Mouse (Mus musculus) liver, embryonic 16.5 days (tissue): ENCODE data around the gene Mlh3. TPM values are rescaled to one million over a fixed set of nuclear protein-coding genes. Genes with fewer than 3 reads are reported as not detected.

Experiments
- ATAC-seq: fragments of 200-750 bp; cut with Nextera tagmentation; 2 replicates; pipeline ENCODE4 v1.8.0; 2017; ENCODE audit warnings: low read depth, mild to moderate bottlenecking, moderate number of reproducible peaks, moderate library complexity
- H3K27ac ChIP-seq: fragments of 300-500 bp; sonication (generic); 2 replicates; pipeline ENCODE4 v1.5.1; 2014; ENCODE audit warnings: mild to moderate bottlenecking, low read length
- H3K27me3 ChIP-seq: fragments of 300-500 bp; sonication (generic); 2 replicates; pipeline ENCODE4 v1.6.1; 2014; ENCODE audit warnings: low read depth, low read length, mixed read lengths; ENCODE audit not compliant: control insufficient read depth, insufficient read depth
- H3K36me3 ChIP-seq: fragments of 300-500 bp; sonication (generic); 2 replicates; pipeline ENCODE4 v1.6.1; 2014; ENCODE audit warnings: mild to moderate bottlenecking; ENCODE audit not compliant: control insufficient read depth, insufficient read depth
- H3K4me1 ChIP-seq: fragments of 300-500 bp; sonication (generic); 2 replicates; pipeline ENCODE4 v1.6.1; 2014; ENCODE audit warnings: low read depth, low read length, mixed read lengths; ENCODE audit not compliant: control insufficient read depth
- H3K4me2 ChIP-seq: fragments of 300-500 bp; sonication (generic); 2 replicates; pipeline ENCODE4 v1.6.1; 2014; ENCODE audit warnings: low read depth, low read length, mixed read lengths
- H3K4me3 ChIP-seq: fragments of 300-500 bp; sonication (generic); 2 replicates; pipeline ENCODE4 v1.5.1; 2014; ENCODE audit warnings: low read depth, mild to moderate bottlenecking, low read length
- H3K9ac ChIP-seq: fragments of 300-500 bp; sonication (generic); 2 replicates; pipeline ENCODE4 v1.6.1; 2014; ENCODE audit warnings: low read depth, low read length
- H3K9me3 ChIP-seq: fragments of 300-500 bp; sonication (generic); replicated peaks from 2 replicates; pipeline ENCODE4 v1.6.1; 2016; ENCODE audit warnings: low read length; ENCODE audit not compliant: control insufficient read depth
- WGBS: fragments of 180-500 bp; shearing (Covaris S2); extraction: QIAGEN DNeasy Blood & Tissue Kit; methylation state at CpG from one replicate; pipeline ENCODE4 v1.1.7; 2014; ENCODE audit not compliant: insufficient replicate concordance; 5-methylcytosine and 5-hydroxymethylcytosine counted together
- microRNA-seq: library from miRNA; unstranded; fragments of <30 nt; microRNA quantifications from one replicate; pipeline ENCODE4, GENCODE M21; 2016
- polyA plus RNA-seq: library from polyadenylated mRNA; unstranded; fragments of >200 nt; fragmentation: Nextera tagmentation; extraction: Ambion mirVana; gene quantifications from 2 replicates; pipeline ENCODE4 v1.2.1, GENCODE M21; 2015

Mlh3 gene
- polyA plus RNA-seq, 1 experiment from 2014 or later: 2.3 TPM

- H3K36me3 ChIP-seq: no peaks in the 10 kb centered on the region
- WGBS: 68% methylated on average over 10 of the region's 10 CpGs
- no peaks in the 10 kb centered on the region for H3K4me1 ChIP-seq
- H3K9me3 ChIP-seq: no peaks in the 10 kb centered on the region
- H3K4me3 ChIP-seq: no peak overlapping the region
- H3K9ac ChIP-seq: no peak overlapping the region
- H3K27me3 ChIP-seq: no peaks in the 10 kb centered on the region
- no peak for ATAC-seq
- no peak overlapping the region for H3K4me2 ChIP-seq
- H3K27ac ChIP-seq: no peak overlapping the region
Observed at GRCm38 (mm10) chr12:85193146-85193545, 77.3 kb downstream of the Mlh3 start.

- Histone ChIP-seq H3K9me3 (no peaks in the 10 kb centered on the region), H3K9ac (no peak overlapping the region), H3K36me3 (no peaks in the 10 kb centered on the region), H3K4me2 (no peak overlapping the region), H3K27me3 (no peaks in the 10 kb centered on the region), H3K4me3 (no peak overlapping the region), H3K27ac (no peak overlapping the region), H3K4me1 (no peaks in the 10 kb centered on the region)
- no peak for ATAC-seq
- WGBS: 14% methylated on average over 19 of the region's 19 CpGs
Observed at GRCm38 (mm10) chr12:85192461-85193108, 77.8 kb downstream of the Mlh3 start.

GRCm38 (mm10) chr12:85190290-85190689, 80.1 kb downstream of the Mlh3 start:
- H3K36me3 ChIP-seq: no peaks in the 10 kb centered on the region
- H3K4me2 ChIP-seq: no peak overlapping the region
- no peak overlapping the region for H3K27ac ChIP-seq
- H3K27me3 ChIP-seq: no peaks in the 10 kb centered on the region
- no peaks in the 10 kb centered on the region for H3K9me3 ChIP-seq
- no peak overlapping the region for H3K4me3 ChIP-seq
- no peak overlapping the region for H3K9ac ChIP-seq
- H3K4me1 ChIP-seq: no peaks in the 10 kb centered on the region
- no peak for ATAC-seq
- 61% methylated on average over 7 of the region's 7 CpGs for WGBS

- 50% methylated on average over 7 of the region's 7 CpGs for WGBS
- peaks cover 3% of the 10 kb centered on the region; the same call in 1 of the 2 replicates for H3K27me3 ChIP-seq
- H3K4me1 ChIP-seq: no peaks in the 10 kb centered on the region
- no peak overlapping the region for H3K4me3 ChIP-seq
- H3K4me2 ChIP-seq: no peak overlapping the region
- no peaks in the 10 kb centered on the region for H3K36me3 ChIP-seq
- H3K9me3 ChIP-seq: no peaks in the 10 kb centered on the region
- H3K27ac ChIP-seq: no peak overlapping the region
- no peak overlapping the region for H3K9ac ChIP-seq
- no peak for ATAC-seq
Observed at GRCm38 (mm10) chr12:85186361-85186760, 84.0 kb downstream of the Mlh3 start.

- Histone ChIP-seq H3K4me3 (no peak overlapping the region), H3K9ac (no peak overlapping the region), H3K27me3 (peaks cover 3% of the 10 kb centered on the region; the same call in 1 of the 2 replicates), H3K27ac (no peak overlapping the region), H3K4me1 (no peaks in the 10 kb centered on the region), H3K9me3 (no peaks in the 10 kb centered on the region), H3K4me2 (no peak overlapping the region), H3K36me3 (no peaks in the 10 kb centered on the region)
- no peak for ATAC-seq
- 53% methylated on average over 8 of the region's 8 CpGs for WGBS
Observed at GRCm38 (mm10) chr12:85185810-85186209, 84.6 kb downstream of the Mlh3 start.

Small RNA genes lying within 50 kb of the gene (microRNA-seq; reads per million reads assigned to microRNA genes)
- gene Mir6938: not detected

Other genes starting within 250 kb of the Mlh3 start
- gene Prox2, start 159.8 kb downstream of the Mlh3 start, polyA plus RNA-seq: 2.5 and 2.8 TPM in 2 replicates
- gene Dlst, start 159.8 kb downstream of the Mlh3 start, polyA plus RNA-seq: 65.4 and 67.8 TPM in 2 replicates
- 0.55 and 0.85 TPM in 2 replicates for gene Rps6kl1, start 119.3 kb downstream of the Mlh3 start, polyA plus RNA-seq
- gene Pgf, start 92.8 kb downstream of the Mlh3 start, polyA plus RNA-seq: 0.55 and 0.57 TPM in 2 replicates
- 31.7 and 31.8 TPM in 2 replicates for gene Eif2b2, start 51.1 kb downstream of the Mlh3 start, polyA plus RNA-seq
- 43.3 and 48.8 TPM in 2 replicates for gene Acyp1, start 17.8 kb upstream of the Mlh3 start, polyA plus RNA-seq
- gene Zc2hc1c, start 18.0 kb upstream of the Mlh3 start, polyA plus RNA-seq: 0.08 and 0.13 TPM in 2 replicates
- gene Nek9, start 68.8 kb upstream of the Mlh3 start, polyA plus RNA-seq: 5.4 and 6.9 TPM in 2 replicates
- 158 and 165 TPM in 2 replicates for gene Tmed10, start 104.2 kb upstream of the Mlh3 start, polyA plus RNA-seq
- gene Fos, start 203.3 kb upstream of the Mlh3 start, polyA plus RNA-seq: 1.1 and 1.6 TPM in 2 replicates